Mouse (Mus musculus): ENCODE data around the gene Gpx4.
"Not testable (repeated sequence)": the region's sequence is repeated elsewhere in the genome, so short reads cannot be mapped to it uniquely, and the experiment has no call there.

The Gpx4 gene

DNA sequence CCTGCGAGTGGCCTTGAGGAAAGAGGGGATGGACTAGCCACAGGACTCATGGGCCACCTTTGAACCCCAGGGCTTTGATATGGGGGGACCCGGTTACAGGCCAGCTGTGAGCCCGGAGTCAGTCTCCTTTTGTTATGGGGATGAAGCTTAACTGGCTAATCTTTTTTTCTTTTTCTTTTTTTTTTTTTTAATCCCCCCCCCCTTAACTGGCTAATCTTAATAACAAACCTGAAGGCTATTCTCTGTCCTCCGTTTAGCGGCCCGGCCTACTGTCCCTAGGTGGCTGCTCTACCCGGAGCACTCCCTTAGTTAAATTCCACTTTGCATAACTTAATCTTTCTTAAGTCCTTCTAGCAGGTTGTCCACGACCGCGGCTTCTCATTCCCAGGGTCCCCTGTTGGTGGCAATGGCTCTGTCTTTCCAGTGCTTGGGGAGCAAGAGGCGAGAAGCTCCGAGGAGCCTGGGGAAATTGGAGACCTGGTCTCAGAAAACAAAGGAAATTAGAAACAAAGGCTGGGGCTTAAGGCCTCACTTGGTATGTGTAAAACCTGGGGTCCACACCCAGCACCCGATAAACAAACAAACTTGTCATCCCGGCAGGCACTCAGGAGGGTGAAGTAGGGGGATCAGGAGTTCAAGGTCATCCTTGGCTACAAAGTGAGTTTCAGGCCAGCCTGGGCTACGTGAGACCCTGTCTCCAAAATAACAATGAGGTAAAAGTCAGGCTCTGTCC, 4.1 kb downstream of the Gpx4 start:
- DNase-seq, result no peak

GRCm38 (mm10) chr10:80051618-80052373, 4.8 kb downstream of the Gpx4 start:
- DNase-seq, result peak; percentile 87

DNA sequence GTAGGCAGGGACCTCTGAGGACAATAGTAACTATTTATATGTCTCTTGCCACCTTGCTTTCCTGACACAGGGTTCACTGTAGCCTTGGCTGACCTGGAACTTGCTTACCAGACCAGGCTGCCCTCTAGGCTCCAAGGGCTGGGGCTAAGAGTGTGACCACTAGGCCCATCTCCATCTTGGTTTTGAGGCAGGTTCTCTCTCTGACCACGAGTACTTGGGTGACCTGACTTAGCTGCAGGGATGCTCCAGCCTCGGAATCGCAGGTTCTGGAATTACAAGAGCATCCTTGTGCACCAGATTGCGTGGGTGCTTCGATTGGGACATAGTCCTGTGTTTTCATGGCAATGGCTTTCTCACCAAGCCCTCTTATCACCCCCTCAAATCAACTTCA, 5.4 kb downstream of the Gpx4 start:
- no peak for DNase-seq

- peak; percentile 100 for DNase-seq
Observed at GRCm38 (mm10) chr10:80053259-80053780, 6.4 kb downstream of the Gpx4 start.

DNA sequence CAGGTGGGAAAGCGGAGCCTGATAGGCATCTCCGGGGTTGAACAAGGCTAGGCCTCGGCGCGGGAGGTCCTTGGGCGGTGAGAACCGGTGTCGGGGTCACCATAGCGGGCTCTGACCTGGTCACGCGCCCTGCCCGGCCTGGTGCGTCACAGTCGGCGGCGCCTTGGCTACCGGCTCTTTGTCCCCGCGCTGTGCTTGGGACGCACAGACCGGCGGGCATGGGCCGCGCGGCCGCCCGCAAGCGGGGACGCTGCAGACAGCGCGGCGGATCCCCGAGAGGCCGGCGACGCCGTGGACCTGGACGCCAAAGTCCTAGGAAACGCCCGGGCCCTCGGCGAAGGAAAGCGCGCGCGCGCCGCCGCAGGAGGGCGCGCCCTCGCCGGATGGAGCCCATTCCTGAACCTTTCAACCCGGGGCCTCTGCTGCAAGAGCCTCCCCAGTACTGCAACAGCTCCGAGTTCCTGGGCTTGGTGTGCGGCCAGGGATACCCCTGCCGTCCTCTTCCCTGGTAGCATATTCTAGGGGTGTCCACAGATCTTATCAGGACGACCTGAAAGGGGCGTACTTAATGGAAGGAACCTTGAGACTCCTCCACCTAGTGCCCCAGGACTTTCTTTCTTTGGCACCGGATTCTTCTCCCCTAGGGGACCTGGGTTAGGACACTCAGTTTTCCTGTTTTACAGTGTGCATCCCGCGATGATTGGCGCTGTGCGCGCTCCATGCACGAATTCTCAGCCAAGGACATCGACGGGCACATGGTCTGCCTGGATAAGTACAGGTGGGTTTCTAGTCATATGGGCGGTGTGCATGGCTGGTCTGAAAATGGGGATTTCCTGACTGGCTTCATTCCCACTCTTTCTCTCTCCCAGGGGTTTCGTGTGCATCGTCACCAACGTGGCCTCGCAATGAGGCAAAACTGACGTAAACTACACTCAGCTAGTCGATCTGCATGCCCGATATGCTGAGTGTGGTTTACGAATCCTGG, 7.2 kb downstream of the Gpx4 start:
- peak; percentile 83 for DNase-seq

DNA sequence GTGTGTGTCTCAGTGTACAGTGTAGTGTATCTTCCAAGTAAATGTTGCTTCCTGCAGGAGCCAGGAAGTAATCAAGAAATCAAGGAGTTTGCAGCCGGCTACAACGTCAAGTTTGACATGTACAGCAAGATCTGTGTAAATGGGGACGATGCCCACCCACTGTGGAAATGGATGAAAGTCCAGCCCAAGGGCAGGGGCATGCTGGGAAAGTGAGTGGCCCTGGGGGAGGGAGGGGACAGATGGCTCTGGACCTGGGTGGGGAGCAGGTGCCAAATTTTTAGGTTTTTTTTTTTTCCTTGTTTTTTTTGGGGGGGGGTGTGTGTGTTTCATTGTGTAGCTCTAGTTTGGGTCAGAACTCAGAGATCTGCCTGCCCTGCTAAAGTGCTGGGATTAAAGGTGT, 7.9 kb downstream of the Gpx4 start:
- not testable (repeated sequence) for DNase-seq

DNA sequence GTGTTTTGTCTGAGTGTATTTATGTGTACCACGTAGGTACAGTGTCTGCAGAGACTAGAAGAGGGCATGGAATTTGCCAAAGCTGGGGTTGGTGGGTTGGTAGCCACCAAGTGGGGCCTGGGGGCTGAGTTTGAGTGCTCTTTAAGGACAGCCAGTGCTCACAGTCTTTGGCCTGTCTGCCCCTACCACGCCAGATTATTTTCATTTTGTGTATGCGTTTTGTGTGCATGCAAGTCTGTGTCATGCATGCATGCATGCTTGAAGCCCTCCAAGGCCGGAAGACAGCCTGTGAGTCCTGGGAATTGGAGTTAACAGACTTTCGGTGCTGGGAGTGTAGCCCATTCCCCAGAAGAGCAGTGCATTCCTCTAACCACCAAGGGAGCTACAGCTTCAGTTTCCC, 8.4 kb downstream of the Gpx4 start:
- no peak for DNase-seq

DNA sequence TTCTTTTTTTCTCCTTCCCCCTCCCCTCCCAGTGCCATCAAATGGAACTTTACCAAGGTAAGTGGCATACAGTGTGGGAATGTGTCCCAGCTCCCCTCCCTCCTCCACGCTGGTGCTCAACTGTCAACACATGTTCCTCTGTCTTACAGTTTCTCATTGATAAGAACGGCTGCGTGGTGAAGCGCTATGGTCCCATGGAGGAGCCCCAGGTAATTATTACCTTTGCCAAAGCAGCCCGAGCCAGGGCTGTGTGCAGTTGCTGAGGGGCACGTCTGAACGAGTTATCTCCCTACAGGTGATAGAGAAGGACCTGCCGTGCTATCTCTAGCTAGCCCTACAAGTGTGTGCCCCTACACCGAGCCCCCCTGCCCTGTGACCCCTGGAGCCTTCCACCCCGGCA, 8.9 kb downstream of the Gpx4 start:
- no peak for DNase-seq

DNA sequence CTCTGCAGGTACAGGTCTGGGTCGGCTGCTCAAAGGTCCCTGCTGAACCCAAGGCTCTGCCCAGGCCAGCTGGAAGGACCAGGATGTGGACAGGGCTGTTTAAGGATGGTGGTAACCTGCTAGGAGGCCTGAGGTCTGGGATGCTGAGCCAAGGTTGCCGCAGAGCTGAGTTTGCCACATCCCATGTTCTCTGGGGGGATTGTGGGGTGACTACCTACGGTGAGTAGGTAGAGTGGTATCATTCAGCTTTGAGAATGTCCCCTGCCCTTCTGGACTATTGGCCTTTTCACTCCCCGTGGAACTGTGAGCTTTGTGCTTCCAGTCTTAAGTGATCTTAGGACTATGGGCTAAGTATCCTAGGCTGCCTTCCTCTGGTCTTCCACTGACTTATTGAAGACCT, 9.5 kb downstream of the Gpx4 start:
- no peak for DNase-seq

- DNase-seq, result no peak
Observed at GRCm38 (mm10) chr10:80056976-80057682, 10.2 kb downstream of the Gpx4 start.

GRCm38 (mm10) chr10:80057683-80058326, 10.8 kb downstream of the Gpx4 start:
- DNase-seq, result no peak

- DNase-seq, result no peak
Observed at GRCm38 (mm10) chr10:80063104-80063503, 16.1 kb downstream of the Gpx4 start.

GRCm38 (mm10) chr10:80063877-80064650, 17.1 kb downstream of the Gpx4 start:
- no peak for DNase-seq

DNA sequence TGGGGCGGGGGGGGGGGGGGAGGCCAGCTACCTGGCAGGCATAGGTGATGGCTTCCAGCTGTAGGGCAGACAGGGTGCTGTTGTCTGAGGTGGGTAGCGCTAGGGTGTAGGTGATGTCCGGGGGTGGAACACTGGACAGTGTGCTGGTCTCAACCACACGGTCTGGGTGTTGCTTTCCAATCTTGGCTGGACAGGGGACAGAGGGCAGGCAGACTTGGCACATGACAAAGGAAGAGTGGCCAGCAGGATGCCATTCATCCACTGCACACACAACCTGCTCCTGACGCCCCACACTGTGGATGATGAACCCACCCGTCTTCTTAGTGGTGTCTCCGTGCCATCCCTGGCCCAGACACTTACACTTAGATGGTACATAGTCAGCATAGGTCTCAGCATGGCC, 22.3 kb downstream of the Gpx4 start:
- no peak for DNase-seq

DNA sequence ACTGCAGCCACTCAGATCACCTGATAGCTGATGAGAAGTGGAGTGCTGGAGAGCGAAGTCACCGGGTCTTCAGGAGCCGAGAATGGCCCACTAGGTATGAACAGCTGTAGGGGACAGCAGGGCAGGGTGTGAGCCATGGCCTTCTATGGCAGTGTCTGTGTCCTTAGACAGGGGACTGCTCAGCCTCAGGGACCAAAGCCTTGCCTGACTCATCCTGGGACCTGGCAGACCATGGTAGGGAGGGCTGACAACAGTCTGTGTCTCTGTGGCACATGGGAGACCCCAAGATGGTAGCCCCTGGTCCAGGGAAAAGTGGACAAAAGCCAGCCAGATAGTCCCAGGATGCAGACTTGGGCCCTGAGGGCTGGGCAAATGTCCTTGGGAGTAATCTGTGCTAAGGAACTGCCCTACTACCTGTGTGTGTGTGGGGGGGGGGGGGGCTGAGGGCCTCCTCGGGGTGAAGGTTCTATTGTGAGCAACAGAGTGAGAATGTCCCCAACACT, 23.0 kb downstream of the Gpx4 start:
- no peak for DNase-seq

DNA sequence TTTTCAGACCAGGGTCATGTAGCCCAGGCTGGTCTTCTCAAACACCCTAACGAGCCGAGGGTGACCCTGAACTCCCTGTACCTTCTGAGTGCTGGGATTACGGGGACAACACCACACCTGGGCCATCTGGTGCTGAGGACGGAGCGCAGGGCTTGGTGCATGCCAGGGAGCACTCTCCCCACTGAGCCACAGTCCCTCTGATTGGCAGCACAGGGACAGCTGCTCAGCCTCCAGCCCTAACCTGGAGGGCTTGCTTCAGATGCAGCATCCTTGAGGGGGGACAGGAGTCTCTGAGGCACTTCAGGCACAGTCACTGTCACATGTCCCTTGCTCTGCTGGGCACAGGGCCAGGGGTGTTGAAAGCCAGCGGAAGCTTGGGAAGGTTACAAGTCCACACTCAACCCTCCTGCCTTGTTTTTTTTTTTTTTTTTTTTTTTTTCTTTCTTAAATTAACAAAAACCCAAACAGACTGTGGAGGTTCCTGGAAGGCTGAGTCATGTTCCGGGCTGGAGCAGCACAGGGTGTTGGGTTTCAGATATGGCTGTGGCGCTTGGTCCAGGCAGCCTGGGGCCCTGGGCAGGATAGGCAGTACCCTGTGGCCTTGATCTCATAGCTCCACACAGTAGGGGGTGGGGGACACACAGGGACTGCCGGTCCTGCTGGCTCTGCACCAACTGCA, 24.0 kb downstream of the Gpx4 start:
- peak; percentile 94 for DNase-seq

DNA sequence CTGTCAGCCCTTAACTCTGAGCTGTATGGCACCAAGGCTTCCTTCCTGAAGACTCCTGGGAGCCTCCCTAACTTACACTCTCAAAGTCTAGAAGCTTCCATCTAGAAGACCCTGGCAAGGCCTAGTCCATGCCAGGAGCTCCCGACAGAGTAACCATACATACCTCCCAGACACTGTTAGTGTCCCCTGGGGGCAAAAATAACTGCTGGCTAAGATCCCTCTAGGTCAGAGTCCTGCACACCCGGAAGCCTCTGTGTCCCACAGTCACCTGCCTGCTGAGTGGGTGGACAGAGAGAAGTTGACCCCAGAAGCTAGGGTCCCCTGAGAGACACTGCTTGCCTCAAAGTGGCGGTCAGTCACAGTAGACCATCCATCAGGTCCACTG, 24.5 kb downstream of the Gpx4 start:
- DNase-seq, result no peak

DNA sequence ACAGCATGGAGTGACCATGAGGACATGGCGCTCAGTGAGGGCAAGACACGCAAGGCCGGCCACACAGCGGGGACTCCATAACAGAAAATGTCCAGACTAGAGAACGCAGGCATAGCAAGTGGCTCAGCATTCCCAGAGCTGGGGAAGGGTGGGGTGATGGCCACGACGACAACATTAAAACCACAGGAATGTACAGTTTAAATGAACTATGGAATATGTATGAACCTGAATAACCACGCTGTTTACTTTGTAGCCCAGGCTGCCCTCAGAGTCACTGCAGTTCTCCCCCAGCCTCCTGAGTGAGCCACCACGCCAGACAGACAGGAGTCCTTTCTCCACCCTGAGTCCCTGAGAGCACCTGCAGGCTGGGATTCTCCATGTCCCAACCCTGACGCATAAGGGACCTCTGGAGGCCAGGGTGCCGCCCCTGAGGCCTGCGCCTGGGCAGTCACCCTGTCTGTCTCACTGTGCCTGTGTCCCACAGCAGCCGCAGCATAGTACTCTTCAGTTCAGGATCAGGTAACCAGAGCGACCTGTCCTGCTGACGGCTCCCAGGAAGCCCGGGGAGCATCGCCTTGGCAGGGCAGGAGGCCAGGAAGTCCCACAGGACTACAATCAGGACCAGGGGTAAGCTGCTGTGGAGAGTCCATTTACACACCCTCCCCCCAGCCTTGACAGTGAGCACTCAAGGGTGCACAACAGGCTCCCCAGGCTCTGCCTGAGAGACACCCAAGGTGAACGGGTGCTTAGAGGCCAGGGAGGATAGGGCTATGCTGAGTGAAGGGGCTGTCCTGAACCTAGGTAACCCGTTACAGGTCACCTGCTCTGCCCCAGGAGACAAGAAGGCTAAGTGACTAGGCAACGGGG, 25.9 kb downstream of the Gpx4 start:
- DNase-seq, result no peak

All from lung, postnatal 36 days (tissue).